Mouse (Mus musculus) heart, adult 2 months (tissue): Measurements from ENCODE around the gene Elp4.

Source experiments
- CTCF ChIP-seq: fragments of 200-600 bp; IDR thresholded peaks from 2 replicates; pipeline ENCODE4 v1.8.1; 2022; ENCODE audit warnings: antibody characterized with exemption, mild to moderate bottlenecking, moderate library complexity
- EP300 ChIP-seq: fragments of 200-500 bp; IDR thresholded peaks from 2 replicates; pipeline ENCODE4 v1.6.1; 2011; ENCODE audit warnings: low read depth, low read length, control low read depth; ENCODE audit not compliant: insufficient read depth
- POLR2A ChIP-seq: fragments of 200-500 bp; IDR thresholded peaks from 2 replicates; pipeline ENCODE4 v1.6.1; 2011; ENCODE audit warnings: mild to moderate bottlenecking, low read depth, low read length, control low read depth; ENCODE audit not compliant: insufficient read depth

DNA sequence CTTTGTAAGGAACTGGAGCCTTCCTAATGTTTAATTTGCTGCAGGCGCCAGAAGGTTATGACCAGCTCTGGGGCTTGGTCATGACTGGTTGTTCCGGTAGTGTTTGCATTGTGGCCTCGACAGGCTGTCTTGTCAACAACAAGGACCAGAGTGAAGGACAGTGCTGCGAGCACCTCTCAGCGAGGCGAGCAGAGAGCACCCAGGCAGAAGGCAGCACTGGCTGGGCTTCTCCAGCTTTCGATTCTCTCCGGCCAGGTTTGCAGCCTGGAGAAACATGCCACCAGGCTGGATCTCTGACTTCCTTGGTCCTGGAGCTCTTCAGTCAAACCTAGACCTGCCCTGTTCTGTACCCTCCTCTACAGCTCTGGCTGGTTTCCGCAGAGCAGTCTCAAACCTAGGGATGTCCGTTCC lies 241.3 kb downstream of the Elp4 start:
- TF ChIP-seq CTCF: no peak
- TF ChIP-seq POLR2A: no peak
- no peak for TF ChIP-seq EP300
